Mouse (Mus musculus) bone marrow, adult 2 months (tissue): ENCODE data around the gene Fbf1.

Experiments used
- CTCF ChIP-seq: fragments of 200-500 bp; IDR thresholded peaks from 2 replicates; pipeline ENCODE4 v1.5.1; 2011; ENCODE audit warnings: low read length, control low read depth; ENCODE audit not compliant: control insufficient read depth, insufficient read depth
- POLR2A ChIP-seq: fragments of 200-500 bp; IDR thresholded peaks from 2 replicates; pipeline ENCODE4 v1.6.1; 2011; ENCODE audit warnings: low read depth, mild to moderate bottlenecking, control low read depth, low read length, borderline replicate concordance; ENCODE audit not compliant: control insufficient read depth

GRCm38 (mm10) chr11:116110540-116110939 is 57.4 kb downstream of the Fbf1 start:
- TF ChIP-seq CTCF (no peak), POLR2A (no peak)
